Mouse (Mus musculus): ENCODE results near the gene Aldh3a2.

DNA sequence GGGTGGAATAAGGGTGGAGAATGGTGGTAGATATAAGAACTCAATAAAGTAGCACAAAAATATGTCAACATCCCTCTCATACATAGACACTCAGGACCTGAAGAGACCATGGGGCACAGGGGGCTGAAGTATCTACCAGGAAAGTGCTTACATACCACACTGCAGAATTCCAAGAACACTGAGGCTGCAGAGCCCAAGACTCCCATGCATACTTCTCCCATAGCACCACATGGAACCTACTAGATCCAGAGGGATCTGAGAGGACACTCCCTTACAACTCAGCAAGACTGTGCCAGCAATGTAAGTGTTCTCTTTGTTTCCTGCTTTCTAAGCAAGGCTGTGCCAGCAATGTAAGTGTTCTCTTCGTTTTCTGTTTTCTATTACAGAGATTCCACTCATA lies 83.4 kb downstream of the Aldh3a2 start:
- TF ChIP-seq POLR2A (IDR thresholded peaks at IDR 0.05; ENCODE audit: borderline replicate concordance, extremely low read depth, insufficient read depth, insufficient read length, poor library complexity, severe bottlenecking), result no peak
- TF ChIP-seq CTCF (IDR thresholded peaks at IDR 0.05; ENCODE audit: borderline replicate concordance, extremely low read depth, insufficient read depth, insufficient read length), result no peak

Data from brain, embryonic 14.5 days (tissue).